Mouse (Mus musculus): ENCODE measurements at regions not wholly inside any gene's neighbourhood (a gene's known extent, or its start where the extent isn't known, plus 50 kb on each side); places are given as distances from the start of the nearest gene placed in this dataset.

DNA sequence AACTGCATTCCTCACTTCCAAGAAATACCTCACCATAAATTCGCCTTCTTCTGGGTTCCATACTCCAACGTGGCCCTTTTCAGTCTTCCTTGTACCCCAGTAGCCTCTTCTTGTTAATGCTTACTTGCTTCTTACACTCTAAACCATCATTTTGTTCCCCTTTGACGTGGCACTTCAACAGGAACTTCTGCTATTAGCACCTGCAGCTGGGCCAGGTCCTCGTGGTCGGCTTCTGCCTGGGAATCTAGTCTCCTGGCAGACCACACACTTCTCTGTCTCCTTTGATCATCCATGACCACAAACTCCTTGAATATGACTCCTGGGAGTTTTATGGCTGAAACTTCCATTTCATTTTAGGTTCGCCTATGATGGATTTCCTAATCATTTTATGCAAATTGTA is 243.9 kb upstream of the Rag2 start:
- Histone ChIP-seq H3K27ac (no peak overlapping the region), H3K4me3 (no peak overlapping the region), H3K4me1 (ENCODE audit: control insufficient read depth, insufficient read depth, low read length) (no peaks in the 10 kb centered on the region), H3K36me3 (ENCODE audit: control insufficient read depth, insufficient read depth, low read length) (no peaks in the 10 kb centered on the region), H3K9ac (ENCODE audit: low read depth, low read length) (no peak overlapping the region), H3K79me2 (replicated peaks; ENCODE audit: control insufficient read depth, insufficient read depth, low read length) (no peaks in the 10 kb centered on the region), H3K27me3 (ENCODE audit: control insufficient read depth, insufficient read depth, low read length) (no peaks in the 10 kb centered on the region)
- intact Hi-C loops (cut with DNase I) = no loop called here
- WGBS = 69% methylated on average over 6 of the region's 6 CpGs
- no peak for DNase-seq
- TF ChIP-seq EP300 (IDR thresholded peaks at IDR 0.05; ENCODE audit: insufficient read depth, low read depth, low read length) (no peak), CTCF (IDR thresholded peaks at IDR 0.05) (no peak), POLR2A (IDR thresholded peaks at IDR 0.05; ENCODE audit: insufficient read depth, low read depth, low read length) (no peak)

GRCm38 (mm10) chr2:101415002-101415401 is 209.5 kb upstream of the Rag2 start:
- no peaks in the 10 kb centered on the region for H3K4me1 ChIP-seq (ENCODE audit: control insufficient read depth, insufficient read depth, low read length)
- WGBS = 75% methylated on average over 1 of the region's 1 CpGs
- no peak overlapping the region for H3K27ac ChIP-seq
- TF ChIP-seq EP300 (IDR thresholded peaks at IDR 0.05; ENCODE audit: insufficient read depth, low read depth, low read length) = no peak
- TF ChIP-seq POLR2A (IDR thresholded peaks at IDR 0.05; ENCODE audit: insufficient read depth, low read depth, low read length) = no peak
- H3K36me3 ChIP-seq (ENCODE audit: control insufficient read depth, insufficient read depth, low read length) = no peaks in the 10 kb centered on the region
- H3K79me2 ChIP-seq (replicated peaks; ENCODE audit: control insufficient read depth, insufficient read depth, low read length) = no peaks in the 10 kb centered on the region
- no peak overlapping the region for H3K9ac ChIP-seq (ENCODE audit: low read depth, low read length)
- no peaks in the 10 kb centered on the region for H3K27me3 ChIP-seq (ENCODE audit: control insufficient read depth, insufficient read depth, low read length)
- DNase-seq = no peak
- no peak overlapping the region for H3K4me3 ChIP-seq
- intact Hi-C loops (cut with DNase I) = no loop called here

- Histone ChIP-seq H3K36me3 (ENCODE audit: control insufficient read depth, insufficient read depth, low read length) (no peaks in the 10 kb centered on the region), H3K79me2 (replicated peaks; ENCODE audit: control insufficient read depth, insufficient read depth, low read length) (no peaks in the 10 kb centered on the region), H3K4me3 (no peak overlapping the region), H3K9ac (ENCODE audit: low read depth, low read length) (no peak overlapping the region), H3K4me1 (ENCODE audit: control insufficient read depth, insufficient read depth, low read length) (no peaks in the 10 kb centered on the region), H3K27me3 (ENCODE audit: control insufficient read depth, insufficient read depth, low read length) (no peaks in the 10 kb centered on the region), H3K27ac (no peak overlapping the region)
- TF ChIP-seq EP300 (IDR thresholded peaks at IDR 0.05; ENCODE audit: insufficient read depth, low read depth, low read length) (no peak), POLR2A (IDR thresholded peaks at IDR 0.05; ENCODE audit: insufficient read depth, low read depth, low read length) (no peak), CTCF (IDR thresholded peaks at IDR 0.05) (no peak)
- 48% methylated on average over 3 of the region's 3 CpGs for WGBS
- intact Hi-C loops (cut with DNase I) = no loop called here
- no peak for DNase-seq
These were observed 207.8 kb upstream of the Rag2 start for GRCm38 (mm10) chr2:101416702-101417101.

GRCm38 (mm10) chr2:101433141-101433895 is 191.2 kb upstream of the Rag2 start:
- no peak overlapping the region for H3K27ac ChIP-seq
- H3K36me3 ChIP-seq (ENCODE audit: control insufficient read depth, insufficient read depth, low read length) = no peaks in the 10 kb centered on the region
- WGBS = 65% methylated on average over 8 of the region's 8 CpGs
- H3K27me3 ChIP-seq (ENCODE audit: control insufficient read depth, insufficient read depth, low read length) = no peaks in the 10 kb centered on the region
- no peak overlapping the region for H3K4me3 ChIP-seq
- DNase-seq = no peak
- TF ChIP-seq CTCF (IDR thresholded peaks at IDR 0.05) = no peak
- no peak for TF ChIP-seq EP300 (IDR thresholded peaks at IDR 0.05; ENCODE audit: insufficient read depth, low read depth, low read length)
- no peak for TF ChIP-seq POLR2A (IDR thresholded peaks at IDR 0.05; ENCODE audit: insufficient read depth, low read depth, low read length)
- intact Hi-C loops (cut with DNase I) = no loop called here
- H3K79me2 ChIP-seq (replicated peaks; ENCODE audit: control insufficient read depth, insufficient read depth, low read length) = no peaks in the 10 kb centered on the region
- no peak overlapping the region for H3K9ac ChIP-seq (ENCODE audit: low read depth, low read length)
- no peaks in the 10 kb centered on the region for H3K4me1 ChIP-seq (ENCODE audit: control insufficient read depth, insufficient read depth, low read length)

DNA sequence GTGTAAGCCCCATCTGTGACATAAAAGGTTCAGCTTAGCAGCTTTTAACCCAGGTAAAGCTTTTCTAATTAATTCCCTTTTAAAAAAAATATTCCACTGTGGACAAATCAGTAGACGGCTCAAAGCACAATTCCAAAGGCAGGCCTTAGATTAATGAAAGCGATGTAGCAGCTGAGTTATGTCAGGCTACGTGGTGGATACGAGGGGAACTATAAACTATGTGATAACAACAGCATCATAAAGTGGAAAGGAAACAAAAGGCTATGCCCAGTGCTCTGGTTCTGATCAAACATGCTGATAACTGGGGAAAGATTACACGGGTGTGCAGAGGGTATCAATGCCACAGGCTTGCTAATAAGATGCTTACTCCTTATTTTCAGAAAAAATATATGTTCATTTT is 184.3 kb upstream of the Rag2 start:
- Histone ChIP-seq H3K27me3 (ENCODE audit: control insufficient read depth, insufficient read depth, low read length) (no peaks in the 10 kb centered on the region), H3K9ac (ENCODE audit: low read depth, low read length) (no peak overlapping the region), H3K4me3 (no peak overlapping the region), H3K27ac (no peak overlapping the region), H3K36me3 (ENCODE audit: control insufficient read depth, insufficient read depth, low read length) (no peaks in the 10 kb centered on the region), H3K79me2 (replicated peaks; ENCODE audit: control insufficient read depth, insufficient read depth, low read length) (no peaks in the 10 kb centered on the region), H3K4me1 (ENCODE audit: control insufficient read depth, insufficient read depth, low read length) (no peaks in the 10 kb centered on the region)
- no peak for DNase-seq
- TF ChIP-seq POLR2A (IDR thresholded peaks at IDR 0.05; ENCODE audit: insufficient read depth, low read depth, low read length) (no peak), CTCF (IDR thresholded peaks at IDR 0.05) (no peak), EP300 (IDR thresholded peaks at IDR 0.05; ENCODE audit: insufficient read depth, low read depth, low read length) (no peak)
- 53% methylated on average over 5 of the region's 5 CpGs for WGBS
- intact Hi-C loops (cut with DNase I) = no loop called here

DNA sequence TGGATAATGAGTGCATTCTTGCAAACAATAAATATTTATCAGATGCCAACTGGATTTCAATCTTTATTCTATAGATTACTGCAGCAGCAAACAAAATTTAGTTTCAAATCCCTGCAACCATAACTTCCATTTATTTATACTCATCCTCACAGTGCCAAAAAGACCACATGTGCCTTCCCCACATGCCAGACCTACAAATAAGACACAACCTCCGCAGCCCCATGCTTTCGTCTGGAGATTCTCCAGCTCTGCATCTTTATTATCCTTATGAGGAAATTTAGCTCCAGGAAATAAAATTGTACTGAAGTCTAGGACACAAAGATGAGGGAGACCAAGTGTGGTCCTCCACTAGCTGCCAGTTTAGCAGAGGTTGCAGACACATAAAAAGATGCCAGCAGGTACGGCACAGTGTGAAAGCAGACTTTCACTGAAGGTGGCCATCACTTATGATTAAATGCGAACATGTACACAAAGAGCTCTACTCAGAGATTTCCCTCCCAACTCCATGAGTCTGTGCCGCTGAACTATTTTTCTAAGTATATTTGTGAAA is 183.4 kb upstream of the Rag2 start:
- Histone ChIP-seq H3K27ac (no peak overlapping the region), H3K9ac (ENCODE audit: low read depth, low read length) (no peak overlapping the region), H3K36me3 (ENCODE audit: control insufficient read depth, insufficient read depth, low read length) (no peaks in the 10 kb centered on the region), H3K4me1 (ENCODE audit: control insufficient read depth, insufficient read depth, low read length) (no peaks in the 10 kb centered on the region), H3K79me2 (replicated peaks; ENCODE audit: control insufficient read depth, insufficient read depth, low read length) (no peaks in the 10 kb centered on the region), H3K4me3 (no peak overlapping the region), H3K27me3 (ENCODE audit: control insufficient read depth, insufficient read depth, low read length) (no peaks in the 10 kb centered on the region)
- 92% methylated on average over 5 of the region's 5 CpGs for WGBS
- DNase-seq = no peak
- TF ChIP-seq EP300 (IDR thresholded peaks at IDR 0.05; ENCODE audit: insufficient read depth, low read depth, low read length) (no peak), CTCF (IDR thresholded peaks at IDR 0.05) (no peak), POLR2A (IDR thresholded peaks at IDR 0.05; ENCODE audit: insufficient read depth, low read depth, low read length) (no peak)
- intact Hi-C loops (cut with DNase I) = no loop called here
